Mouse (Mus musculus) intestine, embryonic 15.5 days (tissue): ENCODE measurements at regions not wholly inside any gene's neighbourhood (a gene's known extent, or its start where the extent isn't known, plus 50 kb on each side); places are given as distances from the start of the nearest gene placed in this dataset.
A peak's percentile ranks its signal among the peaks of the same experiment; 100 is the strongest.

ENCODE experiments used
- ATAC-seq: fragments of 200-750 bp; cut with Nextera tagmentation; 2 replicates; pipeline ENCODE4 v1.8.0; 2017; ENCODE audit warnings: moderate TSS enrichment, moderate library complexity
- H3K27ac ChIP-seq: fragments of 300-500 bp; sonication (generic); 2 replicates; pipeline ENCODE4 v1.5.1; 2015; ENCODE audit warnings: mild to moderate bottlenecking, inconsistent platforms
- H3K27me3 ChIP-seq: fragments of 300-500 bp; sonication (generic); replicated peaks from 2 replicates; pipeline ENCODE4 v1.6.1; 2015; ENCODE audit warnings: inconsistent platforms
- H3K36me3 ChIP-seq: fragments of 300-500 bp; sonication (generic); 2 replicates; pipeline ENCODE4 v1.6.1; 2015; ENCODE audit warnings: inconsistent platforms
- H3K4me1 ChIP-seq: fragments of 300-500 bp; sonication (generic); replicated peaks from 2 replicates; pipeline ENCODE4 v1.6.1; 2015; ENCODE audit warnings: inconsistent platforms
- H3K4me2 ChIP-seq: fragments of 300-500 bp; sonication (generic); replicated peaks from 2 replicates; pipeline ENCODE4 v1.6.1; 2015; ENCODE audit warnings: mild to moderate bottlenecking, inconsistent platforms
- H3K4me3 ChIP-seq: fragments of 300-500 bp; sonication (generic); replicated peaks from 2 replicates; pipeline ENCODE4 v1.5.1; 2015; ENCODE audit warnings: inconsistent platforms
- H3K9ac ChIP-seq: fragments of 300-500 bp; sonication (generic); 2 replicates; pipeline ENCODE4 v1.6.1; 2015; ENCODE audit warnings: inconsistent platforms
- H3K9me3 ChIP-seq: fragments of 300-500 bp; sonication (generic); 2 replicates; pipeline ENCODE4 v1.6.1; 2016; ENCODE audit warnings: inconsistent platforms
- WGBS: fragments of 180-500 bp; shearing (Covaris S2); methylation state at CpG from one replicate; pipeline ENCODE4 v1.1.7; 2015; 5-methylcytosine and 5-hydroxymethylcytosine counted together

- H3K27ac ChIP-seq = no peak overlapping the region
- WGBS = 72% methylated on average over 3 of the region's 3 CpGs
- H3K27me3 ChIP-seq = no peaks in the 10 kb centered on the region
- no peaks in the 10 kb centered on the region for H3K36me3 ChIP-seq
- no peak for ATAC-seq
- H3K9ac ChIP-seq = no peak overlapping the region
- H3K4me2 ChIP-seq = no peak overlapping the region
- no peaks in the 10 kb centered on the region for H3K4me1 ChIP-seq
- H3K9me3 ChIP-seq = no peaks in the 10 kb centered on the region
- H3K4me3 ChIP-seq = no peak overlapping the region
Measured at GRCm38 (mm10) chr1:125307223-125307622, 128.3 kb downstream of the Actr3 start.

GRCm38 (mm10) chr1:125298520-125299090, 136.9 kb downstream of the Actr3 start:
- Histone ChIP-seq H3K9ac (no peak overlapping the region), H3K4me3 (no peak overlapping the region), H3K9me3 (no peaks in the 10 kb centered on the region), H3K27me3 (no peaks in the 10 kb centered on the region), H3K36me3 (no peaks in the 10 kb centered on the region), H3K27ac (no peak overlapping the region), H3K4me1 (no peaks in the 10 kb centered on the region), H3K4me2 (no peak overlapping the region)
- no peak for ATAC-seq
- WGBS = 94% methylated on average over 5 of the region's 5 CpGs

- ATAC-seq = no peak
- H3K27ac ChIP-seq = no peak overlapping the region
- H3K27me3 ChIP-seq = no peaks in the 10 kb centered on the region
- H3K4me1 ChIP-seq = no peaks in the 10 kb centered on the region
- H3K9ac ChIP-seq = no peak overlapping the region
- H3K9me3 ChIP-seq = no peaks in the 10 kb centered on the region
- no peaks in the 10 kb centered on the region for H3K36me3 ChIP-seq
- 83% methylated on average over 3 of the region's 3 CpGs for WGBS
- H3K4me3 ChIP-seq = no peak overlapping the region
- no peak overlapping the region for H3K4me2 ChIP-seq
Measured at GRCm38 (mm10) chr1:125295646-125296045, 139.9 kb downstream of the Actr3 start.

- Histone ChIP-seq H3K4me3 (no peak overlapping the region), H3K27me3 (no peaks in the 10 kb centered on the region), H3K4me1 (no peaks in the 10 kb centered on the region), H3K36me3 (no peaks in the 10 kb centered on the region), H3K27ac (no peak overlapping the region), H3K4me2 (no peak overlapping the region), H3K9ac (no peak overlapping the region), H3K9me3 (no peaks in the 10 kb centered on the region)
- no peak for ATAC-seq
- 89% methylated on average over 12 of the region's 12 CpGs for WGBS
Measured at GRCm38 (mm10) chr1:125290320-125291021, 145.1 kb downstream of the Actr3 start.

GRCm38 (mm10) chr1:125286347-125286746, 149.2 kb downstream of the Actr3 start:
- no peak overlapping the region for H3K4me3 ChIP-seq
- no peaks in the 10 kb centered on the region for H3K36me3 ChIP-seq
- H3K4me2 ChIP-seq = no peak overlapping the region
- H3K27me3 ChIP-seq = no peaks in the 10 kb centered on the region
- 58% methylated on average over 2 of the region's 2 CpGs for WGBS
- ATAC-seq = no peak
- H3K9me3 ChIP-seq = no peaks in the 10 kb centered on the region
- no peak overlapping the region for H3K9ac ChIP-seq
- H3K4me1 ChIP-seq = no peaks in the 10 kb centered on the region
- H3K27ac ChIP-seq = no peak overlapping the region

GRCm38 (mm10) chr1:125284693-125285092, 150.8 kb downstream of the Actr3 start:
- no peak overlapping the region for H3K4me3 ChIP-seq
- H3K4me2 ChIP-seq = no peak overlapping the region
- ATAC-seq = no peak
- H3K4me1 ChIP-seq = no peaks in the 10 kb centered on the region
- no peak overlapping the region for H3K9ac ChIP-seq
- WGBS = 82% methylated on average over 2 of the region's 2 CpGs
- no peak overlapping the region for H3K27ac ChIP-seq
- H3K9me3 ChIP-seq = no peaks in the 10 kb centered on the region
- no peaks in the 10 kb centered on the region for H3K36me3 ChIP-seq
- no peaks in the 10 kb centered on the region for H3K27me3 ChIP-seq

- no peaks in the 10 kb centered on the region for H3K27me3 ChIP-seq
- 57% methylated on average over 2 of the region's 2 CpGs for WGBS
- no peaks in the 10 kb centered on the region for H3K9me3 ChIP-seq
- no peaks in the 10 kb centered on the region for H3K36me3 ChIP-seq
- no peak overlapping the region for H3K27ac ChIP-seq
- H3K4me2 ChIP-seq = no peak overlapping the region
- peak; percentile 59; the same call in 1 of the 2 replicates for ATAC-seq
- no peak overlapping the region for H3K4me3 ChIP-seq
- no peak overlapping the region for H3K9ac ChIP-seq
- H3K4me1 ChIP-seq = no peaks in the 10 kb centered on the region
Measured at GRCm38 (mm10) chr1:125273752-125274151, 161.8 kb downstream of the Actr3 start.

- H3K27me3 ChIP-seq = no peaks in the 10 kb centered on the region
- H3K4me1 ChIP-seq = no peaks in the 10 kb centered on the region
- WGBS = 58% methylated on average over 6 of the region's 6 CpGs
- no peaks in the 10 kb centered on the region for H3K36me3 ChIP-seq
- no peak overlapping the region for H3K27ac ChIP-seq
- no peaks in the 10 kb centered on the region for H3K9me3 ChIP-seq
- no peak overlapping the region for H3K4me3 ChIP-seq
- H3K9ac ChIP-seq = no peak overlapping the region
- no peak for ATAC-seq
- H3K4me2 ChIP-seq = no peak overlapping the region
Measured at GRCm38 (mm10) chr1:125263684-125264083, 171.8 kb downstream of the Actr3 start.

GRCm38 (mm10) chr1:125263068-125263467, 172.5 kb downstream of the Actr3 start:
- no peak for ATAC-seq
- WGBS = 87% methylated on average over 6 of the region's 6 CpGs

GRCm38 (mm10) chr1:125242345-125242744, 193.2 kb downstream of the Actr3 start:
- H3K27ac ChIP-seq = no peak overlapping the region
- no peak overlapping the region for H3K9ac ChIP-seq
- H3K4me1 ChIP-seq = no peaks in the 10 kb centered on the region
- no peak overlapping the region for H3K4me2 ChIP-seq
- WGBS = 89% methylated on average over 7 of the region's 7 CpGs
- H3K4me3 ChIP-seq = no peak overlapping the region
- no peaks in the 10 kb centered on the region for H3K27me3 ChIP-seq
- H3K9me3 ChIP-seq = no peaks in the 10 kb centered on the region
- no peak for ATAC-seq
- no peaks in the 10 kb centered on the region for H3K36me3 ChIP-seq

More at GRCm38 (mm10) chr1:125263068-125263467, 172.5 kb downstream of the Actr3 start:
- Histone ChIP-seq H3K4me3 (no peak overlapping the region), H3K36me3 (no peaks in the 10 kb centered on the region), H3K9ac (no peak overlapping the region), H3K4me1 (no peaks in the 10 kb centered on the region), H3K9me3 (no peaks in the 10 kb centered on the region), H3K27me3 (no peaks in the 10 kb centered on the region), H3K27ac (no peak overlapping the region), H3K4me2 (no peak overlapping the region)

- no peak for ATAC-seq
- 91% methylated on average over 1 of the region's 1 CpGs for WGBS
Measured at GRCm38 (mm10) chr1:125241717-125242116, 193.8 kb downstream of the Actr3 start.

GRCm38 (mm10) chr1:125237595-125237988, 197.9 kb downstream of the Actr3 start:
- H3K4me1 ChIP-seq = no peaks in the 10 kb centered on the region
- H3K36me3 ChIP-seq = no peaks in the 10 kb centered on the region
- WGBS = 80% methylated on average over 3 of the region's 3 CpGs
- H3K9me3 ChIP-seq = no peaks in the 10 kb centered on the region
- H3K27ac ChIP-seq = no peak overlapping the region
- H3K27me3 ChIP-seq = no peaks in the 10 kb centered on the region
- H3K9ac ChIP-seq = no peak overlapping the region
- H3K4me3 ChIP-seq = no peak overlapping the region
- H3K4me2 ChIP-seq = no peak overlapping the region
- ATAC-seq = no peak

More at GRCm38 (mm10) chr1:125241717-125242116, 193.8 kb downstream of the Actr3 start:
- Histone ChIP-seq H3K4me1 (no peaks in the 10 kb centered on the region), H3K9ac (no peak overlapping the region), H3K4me3 (no peak overlapping the region), H3K27me3 (no peaks in the 10 kb centered on the region), H3K9me3 (no peaks in the 10 kb centered on the region), H3K27ac (no peak overlapping the region), H3K36me3 (no peaks in the 10 kb centered on the region), H3K4me2 (no peak overlapping the region)
